23 mouse cellular contexts compared by ENCODE assay signal in genomic region chr2:123394296-123394695, GRCm38 (mm10).
A peak's percentile ranks its signal among the peaks of the same experiment; 100 is the strongest.
DNase-seq lines count a peak whose midpoint lies in the region; ATAC-seq and TF ChIP-seq lines count a peak whose summit lies in the region.
"Had no signal": no experiment of that assay in that cellular context is flagged by ENCODE, and none has a peak within 500 bp of the region (broad histone marks: within the 10 kb centered on the region; RNA-seq: fewer than 3 reads in every experiment).

No protein-coding gene starts in this region.

- no peaks in the 10 kb centered on the region for H3K4me1 ChIP-seq in lung, postnatal 0 days (ENCODE audit: insufficient read depth, low read depth, low read length)
- H3K4me1 ChIP-seq: embryonic facial prominence, embryonic 10.5 days; embryonic facial prominence, embryonic 13.5 days; forebrain, embryonic 10.5 days; forebrain, embryonic 13.5 days; hindbrain, embryonic 12.5 days; hindbrain, embryonic 15.5 days had no signal

- H3K36me3 ChIP-seq in lung, postnatal 0 days (ENCODE audit: insufficient read depth, low read length): no peaks in the 10 kb centered on the region
- H3K36me3 ChIP-seq: embryonic facial prominence, embryonic 10.5 days; embryonic facial prominence, embryonic 13.5 days; forebrain, embryonic 10.5 days; hindbrain, embryonic 12.5 days; hindbrain, embryonic 15.5 days had no signal

- intact Hi-C loops in left cerebral cortex, postnatal 4 days (cut with DNase I): no loop called here
- intact Hi-C loops in left cerebral cortex, postnatal 10 days (cut with DNase I): no loop called here

- H3K9me3 ChIP-seq in lung, postnatal 0 days (ENCODE audit: low read length): no peaks in the 10 kb centered on the region
- H3K9me3 ChIP-seq: embryonic facial prominence, embryonic 10.5 days; embryonic facial prominence, embryonic 13.5 days; forebrain, embryonic 10.5 days; forebrain, embryonic 13.5 days; hindbrain, embryonic 12.5 days; hindbrain, embryonic 15.5 days had no signal

- no peak overlapping the region for H3K9ac ChIP-seq in lung, postnatal 0 days (replicated peaks; ENCODE audit: low read depth)
- H3K9ac ChIP-seq: embryonic facial prominence, embryonic 13.5 days; forebrain, embryonic 13.5 days; hindbrain, embryonic 12.5 days; hindbrain, embryonic 15.5 days had no signal

- TF ChIP-seq CTCF in lung, postnatal 0 days (IDR thresholded peaks at IDR 0.05): no peak

- no peak overlapping the region for H3K4me3 ChIP-seq in lung, postnatal 0 days (ENCODE audit: low read depth, low read length)
- H3K4me3 ChIP-seq: embryonic facial prominence, embryonic 10.5 days; embryonic facial prominence, embryonic 13.5 days; erythroblast, embryonic 14.5 days; forebrain, embryonic 10.5 days; forebrain, embryonic 13.5 days; hindbrain, embryonic 12.5 days; hindbrain, embryonic 15.5 days had no signal

- no peak overlapping the region for H3K4me2 ChIP-seq in lung, postnatal 0 days (replicated peaks; ENCODE audit: low read depth, low read length)
- H3K4me2 ChIP-seq: embryonic facial prominence, embryonic 13.5 days; forebrain, embryonic 13.5 days; heart, embryonic 11.5 days; hindbrain, embryonic 12.5 days; hindbrain, embryonic 15.5 days had no signal

- no peaks in the 10 kb centered on the region for H3K27me3 ChIP-seq in lung, postnatal 0 days (replicated peaks; ENCODE audit: insufficient read depth, low read length)
- H3K27me3 ChIP-seq: embryonic facial prominence, embryonic 13.5 days; forebrain, embryonic 13.5 days; hindbrain, embryonic 12.5 days; hindbrain, embryonic 15.5 days had no signal

- DNase-seq in adrenal gland, postnatal 25 days: peak; percentile 3
- no peak for DNase-seq in adrenal gland, adult 18-20 months (ENCODE audit: low spot score in 2 of 2)
- DNase-seq in left cerebral cortex, postnatal 4 days: peak; percentile 10
- DNase-seq in left cerebral cortex, postnatal 10 days (ENCODE audit: extremely low spot score in 1 of 2, low spot score in 2 of 2): no peak
- DNase-seq in gonadal fat pad, adult 2 months (ENCODE audit: low read depth): peak; percentile 70
- DNase-seq in lung, postnatal 0 days (ENCODE audit: low spot score): no peak
- DNase-seq: cerebellum, adult 11 months; cerebellum, adult 8-10 months; embryo, embryonic 11 days; gastrocnemius, postnatal 10 days; gastrocnemius, postnatal 36 days; heart, adult 11 months had no signal

- 93% methylated on average over 3 of the region's 3 CpGs for WGBS in lung, postnatal 0 days

- ATAC-seq in lung, postnatal 0 days: no peak
- ATAC-seq: CD4-positive, CD25-positive, alpha-beta regulatory T cell, adult 4 months; forebrain, embryonic 13.5 days; forebrain, embryonic 16.5 days; intestine, postnatal 0 days had no signal

- no peak overlapping the region for H3K27ac ChIP-seq in lung, postnatal 0 days (ENCODE audit: low read length)
- H3K27ac ChIP-seq: embryonic facial prominence, embryonic 10.5 days; embryonic facial prominence, embryonic 13.5 days; forebrain, embryonic 10.5 days; forebrain, embryonic 13.5 days; hindbrain, embryonic 12.5 days; hindbrain, embryonic 15.5 days had no signal

- TF ChIP-seq EP300 in lung, postnatal 0 days (IDR thresholded peaks at IDR 0.05): no peak

Comparison
In these comparisons a context has a peak if more than half of its experiments do, and no peak if none do; other contexts are left out.
1. DNase-seq: peak in adrenal gland, postnatal 25 days (single experiment), left cerebral cortex, postnatal 4 days (single experiment) and gonadal fat pad, adult 2 months (single experiment); none in adrenal gland, adult 18-20 months (0 of 2), left cerebral cortex, postnatal 10 days (0 of 2) and lung, postnatal 0 days (single experiment).